Mouse (Mus musculus) adrenal gland, adult 18-20 months (tissue): Measurements from ENCODE around the gene Srl. TPM values are rescaled to one million over a fixed set of nuclear protein-coding genes. Genes with fewer than 3 reads are reported as not detected.

Experiments
- total RNA-seq, 2 experiments: library from RNA; stranded (reverse); gene quantifications; 1 replicate in 1 of 2; 2 replicates in 1 of 2; pipeline ENCODE4 v1.2.3; 2021

Srl gene
- total RNA-seq, 2 experiments from 2014 or later, result 7.3 to 8.3 TPM

Other genes with a start within 250 kb of the Srl start
- 10 to 100 TPM; 32.3 to 51.9 TPM for gene Adcy9, start 121.3 kb downstream of the Srl start, total RNA-seq
- 1 to 10 TPM; 5.1 to 5.7 TPM for gene Tfap4, start 18.0 kb upstream of the Srl start, total RNA-seq
- gene Glis2, start 52.9 kb upstream of the Srl start, total RNA-seq, result 10 to 100 TPM; 11.3 to 11.5 TPM
- 100 to 1,000 TPM; 117 to 118 TPM for gene Pam16, start 83.2 kb upstream of the Srl start, total RNA-seq
- gene Vasn, start 98.1 kb upstream of the Srl start, total RNA-seq, result 10 to 100 TPM; 10.0 to 15.3 TPM
- 100 to 1,000 TPM; 132 to 145 TPM for gene Dnaja3, start 98.2 kb upstream of the Srl start, total RNA-seq
- gene Coro7, start 138.0 kb upstream of the Srl start, total RNA-seq, result 10 to 100 TPM; 21.0 to 25.7 TPM
- gene Nmral1, start 177.5 kb upstream of the Srl start, total RNA-seq, result 1 to 10 TPM; 3.1 to 4.7 TPM
- gene Hmox2, start 184.5 kb upstream of the Srl start, total RNA-seq, result 10 to 100 TPM; 73.5 to 83.8 TPM
- gene Cdip1, start 248.5 kb upstream of the Srl start, total RNA-seq, result 100 to 1,000 TPM; 121 to 147 TPM